Mouse (Mus musculus) skeletal muscle tissue, adult 2 months (tissue): ENCODE data around the gene Fgf8.
A peak's percentile ranks its signal among the peaks of the same experiment; 100 is the strongest.

Experiments
- DNase-seq: peaks from one replicate; pipeline ENCODE4 v3.0.0-alpha.2; 2012; ENCODE audit warnings: low read depth, low spot score

The Fgf8 gene

DNA sequence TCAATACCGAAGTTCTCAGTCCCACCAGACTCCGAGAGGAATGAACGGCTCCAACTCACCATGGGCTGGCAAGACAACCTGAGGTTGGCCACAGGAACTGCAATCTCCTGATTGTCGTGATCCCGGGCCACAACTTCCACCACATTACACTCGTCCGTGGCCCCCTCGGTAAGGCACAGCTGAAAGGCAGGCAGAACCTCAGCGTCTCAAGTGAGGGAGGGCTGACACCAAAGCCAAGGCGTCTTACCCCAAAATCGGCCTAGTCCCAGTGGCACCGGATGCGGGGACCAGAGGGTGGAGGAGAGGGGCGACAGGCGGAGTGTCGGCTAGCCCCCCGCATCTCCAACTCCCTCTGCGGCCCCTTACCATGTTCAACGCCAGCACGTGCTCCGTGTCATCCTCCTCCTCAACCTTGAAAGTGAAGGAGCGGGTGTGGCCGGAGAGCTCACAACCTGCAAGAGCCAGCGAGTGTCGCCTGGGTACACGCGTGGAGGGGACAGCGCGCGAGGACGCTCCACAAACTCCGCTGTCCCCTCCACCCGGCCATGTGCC, 6.1 kb upstream of the Fgf8 start:
- no peak for DNase-seq

DNA sequence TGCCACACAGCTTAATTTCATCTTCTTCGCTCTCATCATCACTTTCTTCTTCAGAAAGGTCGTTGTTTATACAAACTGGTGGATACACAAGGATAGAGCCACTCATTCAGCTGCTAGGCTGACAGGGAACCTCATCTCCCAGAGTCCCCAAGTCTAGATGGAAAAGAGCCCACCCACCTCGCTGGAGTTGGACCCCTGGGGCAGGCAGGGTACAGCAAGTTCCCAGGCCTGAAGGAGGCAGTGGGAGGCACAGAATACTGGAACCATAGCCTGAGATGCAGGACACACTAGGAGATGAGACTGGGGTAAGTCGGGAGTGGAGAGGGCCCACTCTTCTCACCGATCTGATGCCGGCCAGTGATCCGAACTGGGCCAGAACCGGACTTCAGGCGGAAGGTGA, 5.5 kb upstream of the Fgf8 start:
- no peak for DNase-seq

DNA sequence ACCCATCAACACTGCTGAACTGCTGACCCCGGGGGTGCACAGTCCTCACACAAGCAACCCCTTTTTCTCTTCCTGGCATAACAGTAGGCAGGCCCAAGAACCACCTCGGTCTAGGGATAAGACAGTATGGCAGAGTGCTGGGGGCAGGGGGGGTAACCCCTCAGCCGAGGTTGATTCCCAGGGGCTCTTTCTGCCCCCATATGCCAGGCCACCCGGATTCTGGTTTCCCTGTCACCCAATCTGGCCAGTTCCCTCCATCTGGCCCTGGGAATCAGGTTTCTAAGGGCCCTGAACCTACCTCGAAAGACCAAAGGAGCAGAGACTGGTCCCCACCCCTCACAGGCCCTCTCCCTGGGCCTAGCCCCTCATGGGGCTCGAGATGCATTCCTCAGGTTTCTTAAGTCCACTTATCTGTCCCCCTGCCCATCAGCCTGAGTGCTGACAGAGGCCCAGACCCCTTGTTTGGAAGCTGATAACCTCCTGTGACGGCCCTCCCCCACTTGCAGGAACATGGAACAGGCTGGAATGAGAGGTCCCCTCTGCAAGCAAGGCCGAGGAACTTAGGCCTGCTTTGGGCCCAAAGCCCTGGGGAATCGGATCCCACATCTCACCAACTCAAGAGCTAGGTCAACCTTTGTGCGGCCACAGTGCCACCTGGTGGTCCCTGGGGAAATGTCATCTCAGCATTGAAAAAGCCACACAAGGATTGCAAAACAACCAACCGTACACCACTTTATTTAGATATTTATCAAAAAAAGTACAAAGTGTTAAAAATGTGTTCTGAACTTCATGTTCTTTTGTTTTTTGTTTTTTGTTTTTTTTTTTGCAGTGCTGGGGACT, 4.5 kb upstream of the Fgf8 start:
- peak; percentile 77 for DNase-seq

DNA sequence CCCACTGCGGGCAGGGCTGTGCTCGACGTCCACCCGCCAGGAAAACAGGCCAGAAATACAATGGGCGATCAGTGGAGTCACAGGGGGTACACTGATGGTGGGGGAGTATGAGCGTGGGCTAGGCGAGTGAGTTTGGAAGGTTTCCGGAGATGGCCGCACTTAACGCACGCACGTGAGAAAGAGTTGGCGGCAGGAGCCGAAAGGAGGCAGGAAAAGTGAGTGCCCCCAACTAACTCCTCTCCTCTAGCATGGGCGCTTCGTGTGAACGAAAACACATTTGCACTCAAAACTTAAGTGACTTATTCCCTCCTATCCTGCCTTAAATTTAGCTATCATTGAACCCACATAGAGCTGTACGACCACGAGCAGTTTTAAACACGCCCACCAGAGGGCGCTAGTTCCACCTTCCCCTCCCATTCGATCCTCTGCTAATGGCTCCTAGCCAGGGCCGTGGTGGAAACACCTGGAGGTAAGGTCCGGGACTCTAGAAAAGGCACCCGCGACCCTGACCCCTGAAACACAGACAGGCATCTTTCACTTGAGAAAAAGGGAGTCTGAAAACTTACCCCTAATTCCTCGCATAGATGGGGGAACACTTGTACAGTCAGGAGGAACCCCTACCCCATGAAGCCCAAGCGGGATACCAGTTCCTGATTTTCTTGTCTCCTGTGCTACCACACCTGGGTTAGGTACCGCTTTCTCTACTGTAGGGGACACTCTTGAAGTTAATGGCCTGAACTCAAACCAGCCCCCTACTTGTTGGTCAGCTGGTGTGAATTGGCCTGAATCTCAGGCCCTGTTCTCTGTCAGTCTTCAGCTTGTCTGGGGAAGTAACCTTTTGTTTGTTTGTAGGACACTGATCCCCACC, 3.7 kb upstream of the Fgf8 start:
- DNase-seq: peak; percentile 51

DNA sequence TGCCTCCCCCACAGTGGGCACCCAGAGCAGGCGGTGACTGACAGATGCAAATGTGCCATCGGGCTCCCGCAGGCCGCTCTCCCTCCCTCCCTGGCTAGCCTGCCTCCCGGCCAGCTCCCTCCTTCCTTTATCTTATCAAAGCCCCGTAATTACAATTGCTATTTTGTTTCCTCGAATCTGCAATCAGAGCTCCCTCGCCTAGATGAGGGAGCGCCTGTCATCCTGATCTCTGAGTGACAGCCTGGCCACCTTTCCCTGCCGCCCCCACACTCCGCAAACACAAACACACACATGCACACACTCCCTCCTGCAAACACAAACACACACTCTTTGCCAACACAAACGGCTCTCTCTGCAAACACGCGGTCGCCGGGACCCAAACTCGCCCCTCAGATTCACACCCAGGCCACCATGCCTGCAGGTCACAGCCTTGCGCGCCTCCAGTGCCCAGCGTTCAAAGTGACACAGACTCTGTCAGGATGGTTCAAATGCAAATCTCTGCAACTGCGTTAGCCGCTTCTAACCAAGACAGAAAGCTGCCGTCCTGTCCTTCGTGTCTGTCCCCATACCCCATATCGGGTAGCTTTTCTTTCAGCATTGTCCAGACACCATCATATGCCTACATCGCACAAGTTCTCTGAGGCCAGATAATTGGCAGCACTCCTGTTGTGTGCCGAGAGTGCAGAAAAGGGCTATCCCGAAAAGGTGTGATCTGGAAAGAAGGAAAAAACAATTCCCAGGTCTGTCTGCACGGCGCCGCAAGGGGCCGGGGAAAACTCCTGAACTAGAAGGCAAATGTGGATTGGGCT, 2.8 kb upstream of the Fgf8 start:
- no peak for DNase-seq

DNA sequence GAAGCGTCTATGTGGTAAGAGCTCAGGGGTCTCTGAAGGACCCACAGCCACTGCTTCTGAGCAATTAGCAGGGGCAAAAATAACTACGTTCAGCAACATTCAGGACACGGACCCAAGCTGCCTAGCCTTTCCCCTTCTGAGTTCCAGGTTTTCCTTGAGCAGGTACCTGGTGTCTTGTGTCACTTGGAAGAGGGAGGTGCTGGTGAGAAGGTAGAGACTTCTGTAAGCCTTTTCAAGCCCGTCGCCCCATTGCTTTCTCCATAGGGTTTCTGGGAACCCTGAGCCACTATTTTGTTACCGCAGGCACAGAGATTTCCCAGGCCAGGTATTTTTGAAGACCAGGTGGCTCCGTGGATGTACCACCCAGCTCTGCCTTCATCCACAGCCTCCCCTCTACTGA, 904 bp upstream of the Fgf8 start:
- DNase-seq: no peak

DNA sequence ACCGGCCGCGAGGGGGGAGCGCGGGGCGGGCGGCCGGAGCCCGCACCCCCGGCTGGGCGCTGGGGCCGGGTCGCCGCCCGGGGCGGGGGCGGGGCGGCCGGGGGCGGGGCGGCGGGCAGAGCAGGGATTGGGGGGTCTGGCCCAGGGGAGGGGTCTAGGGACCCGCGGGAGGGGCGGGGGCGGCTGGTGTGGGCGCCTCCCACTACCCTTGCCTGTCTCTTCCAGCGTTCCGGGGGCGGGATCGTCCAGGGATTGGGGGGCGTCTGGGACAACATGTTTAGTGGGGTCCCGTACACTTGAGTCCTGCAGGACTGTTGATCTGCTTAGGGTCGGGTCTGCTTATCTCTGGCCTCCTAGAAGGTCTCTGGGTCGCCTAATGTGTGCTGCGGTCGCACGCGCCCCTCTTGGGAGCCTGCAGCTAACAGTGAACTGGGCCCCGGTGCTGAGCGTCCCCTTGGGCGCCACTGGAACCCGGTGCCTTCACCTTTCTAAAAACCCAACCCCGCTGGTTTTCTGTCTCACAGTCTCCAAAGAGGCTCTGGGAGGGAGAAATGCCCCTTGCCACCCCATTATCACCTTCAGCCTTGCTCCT, 365 bp upstream of the Fgf8 start:
- no peak for DNase-seq

DNA sequence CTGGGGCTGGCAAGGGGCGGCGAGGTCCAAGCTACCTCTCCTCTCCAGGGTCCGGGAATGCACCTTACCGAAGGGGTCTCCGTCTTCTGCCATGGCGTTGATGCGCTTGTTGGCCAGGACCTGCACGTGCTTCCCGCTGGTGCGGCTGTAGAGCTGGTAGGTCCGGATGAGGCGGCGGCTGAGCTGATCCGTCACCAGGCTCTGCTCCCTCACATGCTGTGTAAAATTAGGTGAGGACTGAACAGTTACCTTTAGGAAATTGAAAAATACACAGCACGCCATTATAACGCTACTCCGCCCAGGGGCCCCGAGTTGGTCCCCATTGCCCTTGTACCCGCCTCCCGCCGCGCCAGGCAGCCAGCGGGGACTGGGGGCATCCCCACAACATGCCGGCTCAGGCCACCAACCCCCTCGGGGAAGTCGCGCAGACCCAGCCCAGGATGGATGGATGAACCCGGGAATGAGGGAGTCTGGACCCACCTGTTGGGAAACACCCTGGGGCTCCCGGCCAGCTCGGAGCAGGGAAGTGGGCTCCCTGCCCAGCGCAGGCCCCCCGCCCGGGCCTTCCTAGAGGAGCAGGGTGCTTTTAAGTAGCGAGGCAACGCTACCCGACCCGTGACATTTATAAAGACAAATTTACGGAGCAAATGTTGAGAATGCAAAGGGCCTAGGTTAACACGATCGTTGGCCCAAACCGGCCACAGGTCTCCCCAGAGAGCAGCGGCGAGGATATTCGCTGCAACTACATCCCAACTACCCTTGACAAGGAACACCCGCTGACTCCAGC, 1.1 kb downstream of the Fgf8 start:
- DNase-seq: no peak

DNA sequence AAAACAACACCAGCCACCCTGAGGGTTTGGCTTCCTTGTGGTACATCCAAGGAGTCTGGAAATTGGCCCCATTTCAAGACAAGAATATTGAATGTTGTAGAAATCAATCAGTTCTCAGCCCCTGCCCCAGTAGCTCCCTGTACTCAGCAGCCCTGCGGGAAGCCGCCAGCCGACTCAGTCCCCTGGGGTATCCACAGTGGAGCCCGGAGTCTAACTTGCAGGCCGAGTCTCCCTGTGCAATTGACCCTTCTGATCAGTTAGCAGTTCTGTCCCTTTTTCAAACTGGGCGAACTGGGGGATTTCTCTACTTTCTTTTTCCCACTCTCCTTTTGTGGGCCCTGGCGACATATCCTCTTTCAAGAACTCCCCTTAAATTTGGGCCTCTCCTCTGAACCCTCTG, 1.9 kb downstream of the Fgf8 start:
- no peak for DNase-seq

DNA sequence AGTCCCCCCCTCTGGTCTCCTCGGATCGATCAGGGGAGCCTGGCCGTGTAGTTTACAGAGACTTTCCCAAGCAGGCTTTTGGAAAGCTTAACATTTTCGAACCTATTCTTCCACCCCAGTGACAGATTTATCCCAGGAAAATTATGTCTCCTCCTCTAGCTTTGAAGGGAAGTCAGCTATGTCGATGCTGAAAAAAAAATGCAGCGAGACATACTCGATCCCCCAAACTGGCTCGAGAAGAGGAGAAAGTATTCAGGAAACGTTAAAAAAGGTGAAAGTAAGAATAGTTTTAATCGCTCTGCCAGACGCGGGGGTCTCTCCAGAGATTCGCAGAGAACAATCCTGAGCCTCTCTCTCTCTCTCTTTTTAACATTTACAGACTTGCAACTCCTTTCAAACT, 2.5 kb downstream of the Fgf8 start:
- no peak for DNase-seq

DNA sequence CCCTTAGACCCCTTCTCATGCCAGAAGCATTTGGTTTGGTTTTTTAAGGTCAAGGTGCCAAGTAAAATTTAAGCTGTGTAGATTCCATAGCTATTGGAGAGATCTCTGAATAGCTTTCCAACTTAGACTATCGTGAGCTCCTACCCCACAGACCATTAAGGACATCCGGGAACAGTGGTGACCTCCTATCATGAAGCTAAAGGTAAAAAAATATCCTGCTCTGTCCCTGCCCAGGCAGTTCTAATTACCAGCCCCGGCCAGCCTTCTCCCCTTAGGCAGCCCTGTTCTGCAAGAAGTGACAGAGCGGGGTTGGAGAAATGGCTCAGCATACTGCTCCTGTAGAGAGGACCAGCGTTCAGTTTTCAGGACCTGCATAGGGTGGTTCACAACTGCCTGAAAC, 4.2 kb downstream of the Fgf8 start:
- no peak for DNase-seq

DNA sequence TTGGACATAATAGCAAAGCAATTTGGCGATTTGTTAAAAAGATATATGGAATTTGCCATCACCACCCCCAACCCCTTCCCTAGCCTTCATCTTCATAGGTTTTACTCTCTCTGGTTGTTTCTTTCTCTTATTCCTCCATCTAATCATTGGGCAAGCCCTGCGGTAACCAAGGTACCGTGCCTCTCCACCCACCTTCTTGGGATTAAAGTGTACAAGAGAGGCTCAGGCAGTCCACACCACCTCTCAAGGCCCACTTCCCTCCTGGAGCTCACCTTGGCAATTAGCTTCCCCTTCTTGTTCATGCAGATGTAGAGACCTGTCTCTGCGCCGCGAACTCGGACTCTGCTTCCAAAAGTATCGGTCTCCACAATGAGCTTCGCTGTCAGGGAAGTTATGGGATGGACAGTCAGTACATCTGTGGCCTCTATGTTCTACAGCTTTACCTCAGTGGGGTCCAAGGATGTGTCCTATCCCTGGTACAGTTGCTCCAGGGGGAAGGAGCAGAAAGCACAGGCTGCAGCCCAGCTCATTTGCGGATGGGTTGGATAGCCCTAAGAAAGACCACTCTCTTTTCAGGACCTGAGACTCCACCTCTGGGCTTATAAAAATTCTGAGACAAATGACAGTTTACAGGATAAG, 4.8 kb downstream of the Fgf8 start:
- no peak for DNase-seq

DNA sequence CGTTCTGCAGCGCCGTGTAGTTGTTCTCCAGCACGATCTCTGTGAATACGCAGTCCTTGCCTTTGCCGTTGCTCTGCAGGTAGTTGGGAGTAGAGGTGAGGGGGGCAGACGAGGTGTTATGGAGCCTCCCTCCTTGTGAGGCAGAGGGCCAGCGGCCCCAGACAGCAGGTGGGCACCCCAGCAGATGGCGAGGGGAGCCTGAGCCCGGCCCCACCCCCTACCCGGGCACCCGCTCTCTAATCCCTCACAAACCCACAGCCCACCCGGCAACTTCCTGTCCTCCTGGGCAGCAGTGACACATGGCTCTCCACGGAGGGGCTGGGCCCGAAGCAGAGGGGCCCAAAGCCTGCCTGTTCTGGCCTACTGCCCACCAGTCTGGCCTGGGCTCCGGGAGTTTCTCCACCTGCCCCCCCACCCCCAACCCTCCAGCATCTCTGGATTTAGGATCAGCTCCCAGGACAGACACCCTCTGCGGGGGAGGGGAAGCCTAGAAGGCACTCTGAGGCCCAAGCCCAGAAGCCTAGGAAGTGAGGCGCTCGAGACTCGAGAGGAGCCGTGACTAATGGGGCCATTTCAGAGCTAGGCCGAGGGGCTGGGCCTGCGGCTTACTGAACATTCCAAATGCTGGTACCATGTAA, 5.4 kb downstream of the Fgf8 start:
- DNase-seq: no peak

DNA sequence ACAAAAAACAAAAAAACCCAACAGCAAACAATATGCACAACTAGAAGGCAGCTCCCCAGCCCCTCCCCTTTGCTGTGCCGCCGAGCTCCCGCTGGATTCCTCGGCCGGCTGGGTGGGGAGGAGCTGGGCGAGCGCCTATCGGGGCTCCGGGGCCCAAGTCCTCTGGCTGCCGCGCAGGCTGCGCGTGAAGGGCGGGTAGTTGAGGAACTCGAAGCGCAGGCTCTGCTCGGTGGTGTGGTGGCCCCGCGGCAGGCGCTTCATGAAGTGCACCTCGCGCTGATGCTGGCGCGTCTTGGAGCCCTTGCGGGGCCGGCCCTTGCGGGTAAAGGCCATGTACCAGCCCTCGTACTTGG, 5.9 kb downstream of the Fgf8 start:
- no peak for DNase-seq

DNA sequence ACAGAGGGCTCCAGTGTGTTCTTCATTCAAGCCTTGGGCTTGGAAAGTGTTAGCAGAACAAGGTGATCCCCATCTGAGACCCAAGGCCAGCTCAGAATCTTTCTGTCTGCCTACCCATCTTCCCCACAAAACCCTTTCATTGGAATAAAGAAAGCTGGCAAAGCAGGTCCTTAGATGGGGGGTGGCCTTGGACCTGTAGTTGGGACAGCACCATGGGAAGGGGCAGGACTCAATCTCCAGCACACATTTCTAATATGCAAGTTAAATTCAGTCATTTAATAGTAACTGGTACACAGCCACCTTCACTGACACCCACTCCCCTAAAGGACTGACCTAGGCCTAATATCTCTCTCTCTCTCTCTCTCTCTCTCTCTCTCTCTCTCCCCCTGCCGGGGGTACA, 6.5 kb downstream of the Fgf8 start:
- no peak for DNase-seq

DNA sequence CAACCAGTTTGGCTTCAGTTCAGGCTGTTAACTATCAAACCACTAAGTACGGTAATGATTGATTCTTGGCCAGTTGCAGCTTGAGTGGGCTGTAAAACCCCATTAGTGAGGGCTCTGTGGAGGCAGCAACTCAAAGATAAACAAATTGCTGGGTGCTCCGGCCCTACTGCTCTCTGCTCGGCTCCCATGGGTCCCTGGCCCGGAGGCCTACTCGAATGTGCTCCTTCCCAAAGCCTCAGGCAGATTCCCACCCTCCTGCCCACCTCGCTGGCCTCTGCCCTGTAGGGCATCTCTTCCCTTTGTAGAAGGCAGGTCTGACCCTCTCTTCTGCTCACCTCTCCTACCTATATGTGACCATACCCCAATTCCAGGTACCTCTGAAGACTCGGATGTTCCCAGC, 8.0 kb downstream of the Fgf8 start:
- DNase-seq: no peak

DNA sequence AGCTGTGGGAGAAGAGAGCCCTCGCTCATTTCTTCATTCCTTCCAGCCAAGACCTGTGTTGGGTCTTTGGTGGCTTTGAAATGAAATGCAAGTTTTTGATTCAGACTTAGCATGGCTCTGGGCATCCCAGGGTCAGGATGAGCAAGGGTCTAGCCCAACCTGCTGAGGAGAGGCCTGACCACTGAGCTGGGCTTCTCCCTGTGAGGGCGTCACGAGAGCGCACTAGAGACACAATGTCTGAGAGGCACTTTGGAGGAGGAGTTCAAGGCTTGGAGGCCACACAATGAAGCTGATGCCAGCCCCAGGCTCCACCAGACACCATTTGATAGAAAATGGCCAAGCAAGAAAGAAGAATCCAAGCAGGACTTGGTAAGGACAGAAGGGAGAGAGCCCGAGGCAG, 8.5 kb downstream of the Fgf8 start:
- no peak for DNase-seq

DNA sequence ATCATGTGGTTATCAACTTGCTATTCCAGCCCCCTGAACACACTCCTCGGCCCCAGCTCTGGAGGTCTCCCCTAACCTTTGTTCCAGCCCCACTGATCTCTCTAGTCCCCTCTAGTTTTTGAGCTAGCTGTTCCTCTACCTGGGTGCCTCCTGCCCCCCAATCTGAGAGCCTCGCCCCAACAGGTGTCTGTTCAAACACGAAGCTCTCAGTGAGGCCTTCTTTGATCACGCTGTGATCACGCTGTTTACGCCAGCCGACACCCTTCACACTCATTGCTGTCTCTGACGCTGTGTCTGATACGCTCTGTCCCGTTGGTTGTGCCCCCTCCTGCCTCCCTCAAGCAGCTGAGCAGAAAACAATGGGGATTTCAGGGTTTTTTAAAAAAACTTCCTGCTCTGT, 9.2 kb downstream of the Fgf8 start:
- DNase-seq: no peak

DNA sequence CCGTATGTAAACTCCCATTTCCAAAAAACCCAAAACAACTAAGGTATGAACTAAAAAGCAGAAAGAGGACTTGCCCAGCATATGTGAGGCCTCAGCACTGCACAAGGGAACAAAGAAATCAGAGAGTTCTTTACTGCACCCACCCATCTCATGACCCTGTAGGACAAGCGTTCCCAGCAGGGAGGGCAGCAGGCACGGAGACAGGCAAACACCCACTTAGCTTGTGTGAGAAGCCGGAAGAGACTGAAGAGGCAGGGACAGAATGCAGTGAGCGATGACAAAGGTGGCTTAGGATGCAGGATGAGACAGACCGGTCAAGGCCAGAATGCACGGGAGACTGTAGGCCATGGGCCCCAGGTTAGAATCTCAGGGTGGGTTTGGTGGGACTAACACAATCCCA, 11.1 kb downstream of the Fgf8 start:
- DNase-seq: no peak

DNA sequence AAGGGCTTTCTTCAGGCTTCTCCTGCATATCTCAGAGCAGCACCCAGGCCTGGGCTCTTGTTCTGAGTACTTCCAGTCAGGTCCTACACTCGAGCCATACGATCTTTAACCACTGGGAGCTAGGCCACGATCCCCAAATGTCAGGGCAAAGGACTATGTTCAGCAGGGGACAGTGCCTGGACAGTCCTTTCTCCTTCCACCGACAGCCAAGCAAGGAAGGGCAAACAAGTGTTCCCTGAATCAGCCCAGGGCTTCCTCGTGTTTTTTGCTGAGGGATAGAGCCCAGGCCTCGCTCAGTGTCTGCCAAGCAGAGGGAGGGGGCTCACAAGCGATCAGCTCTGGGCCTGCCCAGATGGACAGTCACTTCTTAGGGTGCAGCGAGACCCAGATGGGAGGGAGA, 12.7 kb downstream of the Fgf8 start:
- no peak for DNase-seq
